Mouse (Mus musculus) splenic B cell, adult 2 months (primary cell): ENCODE data around the gene Nr5a2.

Experiments used
- DNase-seq: peaks from one replicate; pipeline ENCODE4 v3.0.0-alpha.2; 2011; ENCODE audit warnings: low read depth, low spot score
- H3K27me3 ChIP-seq: 2 replicates; pipeline ENCODE4 v1.6.1; 2012; ENCODE audit warnings: mild to moderate bottlenecking, low read length, moderate library complexity, mixed read lengths; ENCODE audit not compliant: control insufficient read depth, poor library complexity, insufficient read depth, severe bottlenecking
- H3K36me3 ChIP-seq: 2 replicates; pipeline ENCODE4 v1.6.1; 2012; ENCODE audit warnings: mild to moderate bottlenecking, low read length, moderate library complexity, mixed read lengths; ENCODE audit not compliant: control insufficient read depth, poor library complexity, insufficient read depth, severe bottlenecking

Nr5a2 gene

GRCm38 (mm10) chr1:136954108-136954494 lies 6.1 kb downstream of the Nr5a2 start:
- Histone ChIP-seq H3K36me3 (no peaks in the 10 kb centered on the region), H3K27me3 (peaks cover 2% of the 10 kb centered on the region; the same call in 1 of the 2 replicates)
- DNase-seq: no peak

DNA sequence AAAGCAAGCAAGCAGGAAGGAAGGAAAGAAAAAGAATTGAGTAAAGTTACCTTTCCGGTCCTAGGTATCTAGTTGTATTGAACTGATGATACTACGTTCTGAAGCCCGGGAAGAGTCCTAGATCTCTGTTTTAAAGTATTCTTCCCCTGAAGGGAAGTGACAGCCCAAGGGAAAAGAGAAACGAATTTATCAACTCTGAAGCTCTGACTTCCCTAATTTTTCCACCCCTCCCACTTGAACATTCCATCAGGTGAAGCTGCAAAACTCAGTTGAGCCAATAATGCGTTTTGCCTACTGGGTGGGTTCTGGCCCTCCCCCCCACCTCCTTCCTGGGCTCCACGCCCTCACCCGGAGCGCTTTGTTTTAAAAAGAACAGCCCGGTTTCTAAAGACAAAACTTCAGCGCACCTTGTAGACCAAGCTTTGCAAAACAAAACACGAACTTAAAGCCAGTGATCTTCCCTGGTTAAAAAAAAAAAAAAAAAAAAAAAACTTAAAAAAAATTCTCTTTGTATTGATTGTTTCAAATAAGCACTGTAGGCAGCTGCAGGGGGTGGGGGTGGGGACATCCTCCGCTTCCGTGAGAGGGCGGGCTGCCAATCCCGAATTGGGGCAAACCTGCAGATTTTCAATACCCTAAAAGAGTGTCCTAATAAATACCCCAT lies 6.7 kb downstream of the Nr5a2 start:
- no peak for DNase-seq
- peaks cover 2% of the 10 kb centered on the region; the same call in 1 of the 2 replicates for H3K27me3 ChIP-seq

GRCm38 (mm10) chr1:136952609-136953311 lies 7.5 kb downstream of the Nr5a2 start:
- Histone ChIP-seq H3K36me3 (no peaks in the 10 kb centered on the region), H3K27me3 (peaks cover 2% of the 10 kb centered on the region; the same call in 1 of the 2 replicates)
- no peak for DNase-seq

More for the DNA sequence above, 6.7 kb downstream of the Nr5a2 start:
- H3K36me3 ChIP-seq: no peaks in the 10 kb centered on the region

GRCm38 (mm10) chr1:136951946-136952531 lies 8.2 kb downstream of the Nr5a2 start:
- DNase-seq: no peak
- Histone ChIP-seq H3K27me3 (peaks cover 2% of the 10 kb centered on the region; the same call in 1 of the 2 replicates), H3K36me3 (no peaks in the 10 kb centered on the region)

DNA sequence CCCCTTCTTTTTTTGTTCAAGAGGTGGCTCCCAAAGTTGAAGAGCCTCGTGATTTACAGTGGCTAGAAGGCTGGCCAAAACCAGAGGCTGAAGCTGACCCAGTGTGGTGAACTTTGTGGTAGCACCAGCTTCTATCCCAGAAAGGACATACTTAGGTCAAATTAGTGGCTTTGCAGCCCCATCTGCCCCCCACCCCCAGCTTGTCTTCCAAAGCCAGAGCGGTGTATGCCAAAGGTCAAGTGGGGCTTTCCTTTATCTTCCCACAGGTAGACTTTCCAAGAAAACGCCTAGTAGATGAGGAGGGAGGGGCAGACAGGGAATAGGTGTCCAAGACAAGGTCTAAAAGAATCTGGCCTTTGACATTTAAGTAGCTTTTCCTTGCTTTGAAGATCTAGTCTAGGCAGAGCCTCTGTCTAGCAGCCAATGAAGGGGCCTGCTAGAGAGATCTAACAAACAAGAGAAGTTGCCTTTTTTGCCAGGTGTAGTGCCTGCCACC lies 9.0 kb downstream of the Nr5a2 start:
- H3K36me3 ChIP-seq: no peaks in the 10 kb centered on the region
- DNase-seq: no peak
- peaks cover 4% of the 10 kb centered on the region; the same call in 1 of the 2 replicates for H3K27me3 ChIP-seq

DNA sequence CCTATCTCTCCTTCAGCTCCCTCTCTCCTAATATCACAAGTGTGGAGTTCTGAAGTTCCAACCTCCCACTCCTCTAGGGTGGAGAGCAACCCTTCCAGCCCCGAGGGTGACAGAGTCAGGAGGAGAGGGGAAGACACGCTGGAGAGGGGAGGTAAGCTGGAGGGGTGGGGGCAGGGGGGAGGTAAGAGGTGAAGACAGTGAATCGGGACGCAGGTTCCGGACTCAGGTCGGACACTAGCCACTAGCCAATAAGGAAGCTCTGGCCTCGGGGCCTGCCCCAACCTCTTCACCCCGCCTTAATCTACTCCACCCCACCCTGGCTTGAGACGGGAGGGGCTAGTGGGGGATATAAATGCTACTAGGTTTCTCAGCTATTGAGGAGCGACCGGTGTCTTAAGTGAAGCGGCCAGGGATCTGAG lies 10.9 kb downstream of the Nr5a2 start:
- Histone ChIP-seq H3K36me3 (no peaks in the 10 kb centered on the region), H3K27me3 (peaks cover 4% of the 10 kb centered on the region; the same call in 1 of the 2 replicates)
- no peak for DNase-seq

DNA sequence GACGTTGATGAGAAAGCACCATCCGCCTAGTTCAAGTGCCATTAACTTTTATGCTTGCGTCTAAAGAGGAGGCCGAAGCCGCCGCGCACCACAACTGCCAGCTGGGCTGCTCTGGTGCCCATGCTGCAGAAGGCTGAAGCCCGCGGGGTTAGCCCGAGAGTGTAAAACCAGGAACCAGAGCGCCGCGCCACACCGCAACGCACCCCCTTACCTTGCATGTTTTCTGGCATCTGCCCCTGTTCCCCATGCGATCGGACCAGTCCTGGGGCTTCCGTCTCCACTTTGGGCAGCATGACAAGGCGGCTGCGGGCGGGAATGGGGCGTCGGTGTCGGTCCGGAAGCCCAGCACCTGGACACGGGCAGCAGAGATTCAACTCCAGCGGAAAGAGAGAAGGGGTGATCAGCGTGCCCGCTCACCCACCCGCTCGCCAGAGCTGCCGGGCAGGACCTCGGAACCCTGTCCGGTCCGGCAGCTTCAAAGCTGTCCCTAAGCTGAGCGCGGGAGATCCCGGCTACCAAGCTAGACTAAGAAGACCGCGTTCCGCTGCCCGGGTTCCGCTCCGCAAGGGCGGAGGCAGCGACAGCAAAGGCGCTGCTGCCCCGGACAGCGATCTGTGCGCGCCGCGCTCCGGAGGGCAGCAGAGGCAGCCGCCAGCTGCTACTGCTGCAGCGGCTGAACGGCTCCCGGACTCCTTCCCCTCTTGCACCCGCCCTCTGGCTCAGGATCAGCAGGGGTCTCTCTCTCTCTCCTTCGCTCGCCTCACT lies 11.6 kb downstream of the Nr5a2 start:
- DNase-seq: no peak
- H3K27me3 ChIP-seq: peaks cover 4% of the 10 kb centered on the region; the same call in 1 of the 2 replicates
- no peaks in the 10 kb centered on the region; the same call in 1 of the 2 replicates for H3K36me3 ChIP-seq

DNA sequence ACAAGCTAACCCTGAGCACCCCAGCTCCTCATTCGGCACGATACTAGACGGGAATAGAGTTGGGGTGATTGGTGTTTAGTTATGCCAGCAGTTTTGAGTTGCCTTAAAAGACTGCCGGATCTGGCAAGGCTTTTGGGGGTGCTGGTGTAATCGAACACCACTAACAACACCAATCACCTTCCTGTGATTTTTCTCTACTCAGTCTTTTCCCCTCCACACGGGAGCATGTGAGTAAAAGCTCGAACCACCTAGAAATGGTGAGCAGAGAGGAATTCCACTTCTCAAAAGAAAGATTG lies 12.2 kb downstream of the Nr5a2 start:
- H3K36me3 ChIP-seq: no peaks in the 10 kb centered on the region; the same call in 1 of the 2 replicates
- DNase-seq: no peak
- peaks cover 4% of the 10 kb centered on the region; the same call in 1 of the 2 replicates for H3K27me3 ChIP-seq

GRCm38 (mm10) chr1:136947394-136948126 lies 12.7 kb downstream of the Nr5a2 start:
- DNase-seq: no peak
- H3K36me3 ChIP-seq: no peaks in the 10 kb centered on the region; the same call in 1 of the 2 replicates
- peaks cover 4% of the 10 kb centered on the region; the same call in 1 of the 2 replicates for H3K27me3 ChIP-seq

- no peak for DNase-seq
- H3K36me3 ChIP-seq: no peaks in the 10 kb centered on the region; the same call in 1 of the 2 replicates
- 0 out of 2 replicates have a peak, but pooled peaks cover 2% of the 10 kb centered on the region for H3K27me3 ChIP-seq
These were observed 13.3 kb downstream of the Nr5a2 start for GRCm38 (mm10) chr1:136946806-136947393.

- DNase-seq: no peak
- Histone ChIP-seq H3K27me3 (0 out of 2 replicates have a peak, but pooled peaks cover 2% of the 10 kb centered on the region), H3K36me3 (no peaks in the 10 kb centered on the region; the same call in 1 of the 2 replicates)
These were observed 13.8 kb downstream of the Nr5a2 start for GRCm38 (mm10) chr1:136946404-136946803.

DNA sequence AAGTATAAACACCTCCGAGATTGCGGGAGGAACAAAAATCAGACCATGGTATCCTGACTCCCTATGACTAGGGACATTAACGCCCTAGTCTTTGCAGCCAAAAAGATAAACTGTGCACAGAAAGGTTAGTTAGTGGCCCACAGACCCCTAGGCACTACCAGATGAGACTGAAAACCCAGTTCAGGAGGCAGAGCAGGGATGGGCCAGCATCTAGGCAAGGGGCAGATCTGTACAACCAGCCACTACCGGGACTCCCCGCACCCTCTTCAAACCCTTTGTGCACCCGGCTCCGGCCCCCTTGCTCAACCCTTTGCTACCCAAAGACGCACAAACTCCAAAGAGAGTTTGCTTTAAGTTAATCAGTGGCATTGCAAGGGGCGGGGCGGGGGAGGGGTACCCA lies 14.4 kb downstream of the Nr5a2 start:
- 0 out of 2 replicates have a peak, but pooled peaks cover 2% of the 10 kb centered on the region for H3K27me3 ChIP-seq
- DNase-seq: no peak
- H3K36me3 ChIP-seq: no peaks in the 10 kb centered on the region; the same call in 1 of the 2 replicates

GRCm38 (mm10) chr1:136945426-136945825 lies 14.8 kb downstream of the Nr5a2 start:
- Histone ChIP-seq H3K27me3 (0 out of 2 replicates have a peak, but pooled peaks cover 2% of the 10 kb centered on the region), H3K36me3 (no peaks in the 10 kb centered on the region; the same call in 1 of the 2 replicates)
- no peak for DNase-seq
